Mouse (Mus musculus): Measurements from ENCODE around the gene Add3.
A peak's percentile ranks its signal among the peaks of the same experiment; 100 is the strongest.

Gene Add3

GRCm38 (mm10) chr19:53168576-53168975, 28.3 kb downstream of the Add3 start:
- DNase-seq: no peak

- no peak for DNase-seq
Measured at GRCm38 (mm10) chr19:53170651-53171050, 30.4 kb downstream of the Add3 start.

- DNase-seq: no peak
Measured at GRCm38 (mm10) chr19:53174034-53174433, 33.8 kb downstream of the Add3 start.

- no peak for DNase-seq
Measured at GRCm38 (mm10) chr19:53175550-53175949, 35.3 kb downstream of the Add3 start.

- no peak for DNase-seq
Measured at GRCm38 (mm10) chr19:53176518-53176917, 36.3 kb downstream of the Add3 start.

- DNase-seq: no peak
Measured at GRCm38 (mm10) chr19:53178611-53179528, 38.6 kb downstream of the Add3 start.

GRCm38 (mm10) chr19:53180168-53180803, 40.0 kb downstream of the Add3 start:
- DNase-seq: no peak

GRCm38 (mm10) chr19:53181003-53181861, 41.0 kb downstream of the Add3 start:
- DNase-seq: peak; percentile 69

- DNase-seq: no peak
Measured at GRCm38 (mm10) chr19:53183620-53184019, 43.4 kb downstream of the Add3 start.

- no peak for DNase-seq
Measured at GRCm38 (mm10) chr19:53184216-53184615, 44.0 kb downstream of the Add3 start.

GRCm38 (mm10) chr19:53184911-53185310, 44.7 kb downstream of the Add3 start:
- DNase-seq: no peak

GRCm38 (mm10) chr19:53185486-53186134, 45.4 kb downstream of the Add3 start:
- DNase-seq: no peak

- peak; percentile 47 for DNase-seq
Measured at GRCm38 (mm10) chr19:53186456-53186855, 46.2 kb downstream of the Add3 start.

GRCm38 (mm10) chr19:53187533-53187932, 47.3 kb downstream of the Add3 start:
- no peak for DNase-seq

- no peak for DNase-seq
Measured at GRCm38 (mm10) chr19:53188186-53188585, 47.9 kb downstream of the Add3 start.

GRCm38 (mm10) chr19:53188724-53189220, 48.5 kb downstream of the Add3 start:
- DNase-seq: no peak

- no peak for DNase-seq
Measured at GRCm38 (mm10) chr19:53189736-53190135, 49.5 kb downstream of the Add3 start.

GRCm38 (mm10) chr19:53190232-53190631, 50.0 kb downstream of the Add3 start:
- no peak for DNase-seq

- no peak for DNase-seq
Measured at GRCm38 (mm10) chr19:53191867-53192487, 51.7 kb downstream of the Add3 start.

- DNase-seq: no peak
Measured at GRCm38 (mm10) chr19:53193190-53193589, 52.9 kb downstream of the Add3 start.

GRCm38 (mm10) chr19:53193964-53194582, 53.8 kb downstream of the Add3 start:
- no peak for DNase-seq
